Mouse (Mus musculus): Measurements from ENCODE around the gene Ecd.
A peak's percentile ranks its signal among the peaks of the same experiment; 100 is the strongest.

The Ecd gene

GRCm38 (mm10) chr14:20347991-20348541, at the start of gene Ecd, which contains the start of gene Fam149b:
Gene Ecd (minus strand): TSS chr14:20348121.
Gene Fam149b (plus strand): TSS chr14:20348162.
- peak; percentile 95 to 96 for DNase-seq

- DNase-seq = no peak
These were observed 49.3 kb upstream of the Ecd start for GRCm38 (mm10) chr14:20397220-20397619.

GRCm38 (mm10) chr14:20393205-20393913, 45.4 kb upstream of the Ecd start, which contains the start of gene Mrps16:
Gene Mrps16 (minus strand): TSS chr14:20393634.
- DNase-seq = peak; percentile 95 to 99

DNA sequence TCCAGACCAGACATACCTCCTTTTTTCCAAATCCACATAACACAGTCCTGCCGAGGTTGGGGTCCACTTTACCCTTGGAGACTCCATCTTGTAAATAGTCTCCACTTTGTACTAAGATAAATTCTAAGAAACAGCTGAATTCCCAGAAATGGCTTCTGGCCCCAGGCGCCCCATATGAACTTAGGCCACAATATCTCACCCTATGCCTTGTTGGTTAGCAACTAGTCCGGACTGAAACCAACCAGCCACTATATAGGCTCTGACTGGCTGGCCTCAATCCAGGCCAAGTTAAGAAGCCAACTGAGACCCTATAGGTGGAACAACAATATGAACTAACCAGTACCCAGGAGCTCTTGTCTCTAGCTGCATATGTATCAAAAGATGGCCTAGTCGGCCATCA, 44.4 kb upstream of the Ecd start:
- no peak for DNase-seq

GRCm38 (mm10) chr14:20389446-20390079, 41.6 kb upstream of the Ecd start:
- no peak for DNase-seq

DNA sequence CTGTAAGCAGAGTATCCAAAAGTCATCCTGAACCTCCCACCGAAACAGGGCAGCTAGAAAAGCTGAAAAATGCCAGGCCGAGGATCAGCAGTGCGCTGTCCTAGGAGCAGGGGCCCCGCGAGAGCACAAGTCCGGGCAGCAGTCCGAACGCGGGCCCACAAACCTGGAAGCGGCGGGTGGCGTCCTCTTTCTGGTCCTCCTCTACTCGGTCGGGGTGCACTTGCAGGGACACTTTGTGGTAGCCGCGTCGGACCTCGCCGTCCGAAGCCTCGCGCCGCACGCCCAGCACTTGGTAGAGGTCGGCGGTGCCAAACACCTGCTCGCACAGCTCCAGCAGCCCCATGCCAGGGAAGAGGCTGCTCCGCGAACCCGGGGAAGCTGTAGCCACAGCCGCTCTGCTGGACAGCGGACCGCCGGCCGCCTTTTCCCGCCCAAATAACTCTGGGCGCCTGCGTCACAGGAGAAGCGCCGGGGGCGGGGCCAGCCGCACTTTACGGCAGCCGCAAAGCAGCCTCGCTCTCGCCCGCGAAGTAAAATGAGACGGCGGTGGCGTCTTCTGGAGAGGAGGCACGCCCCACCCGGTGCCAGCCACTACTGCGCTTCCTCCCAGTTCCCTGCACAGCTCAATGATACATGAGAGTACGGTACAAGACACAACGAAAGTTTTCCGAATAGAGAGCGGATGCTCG, 40.7 kb upstream of the Ecd start, which contains the start of gene Dnajc9:
Dnajc9 (minus strand) TSS at position 470 of the 689 bp plus-strand sequence.
- DNase-seq = peak; percentile 97

- DNase-seq = no peak
These were observed 32.0 kb upstream of the Ecd start for GRCm38 (mm10) chr14:20379753-20380430.

DNA sequence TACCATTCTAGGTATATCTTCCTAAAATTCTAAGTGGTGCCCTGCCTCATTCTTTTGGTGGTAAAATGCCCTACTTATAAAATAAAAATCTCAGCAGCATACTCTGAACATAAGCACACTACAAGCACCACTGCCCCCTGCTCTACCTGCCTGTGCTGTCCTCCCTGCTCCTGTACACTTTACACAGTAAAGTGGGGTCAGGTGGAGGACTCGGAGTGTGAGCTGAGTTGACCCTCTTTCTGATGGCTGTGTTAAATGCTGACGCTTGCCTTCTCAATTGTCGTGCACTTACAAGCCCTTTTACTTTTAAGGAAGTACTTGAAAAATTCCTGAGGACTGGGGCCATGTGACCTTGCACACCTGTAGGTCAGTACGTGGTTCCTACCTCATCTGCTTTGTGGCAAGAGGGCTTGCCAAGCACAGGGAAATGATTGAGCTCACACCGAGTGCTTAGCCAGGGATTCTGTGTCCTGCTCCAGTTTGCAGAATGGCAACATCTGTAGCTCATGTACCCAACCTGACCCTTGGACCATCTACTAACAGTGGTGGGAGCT, 31.2 kb upstream of the Ecd start:
- no peak for DNase-seq

DNA sequence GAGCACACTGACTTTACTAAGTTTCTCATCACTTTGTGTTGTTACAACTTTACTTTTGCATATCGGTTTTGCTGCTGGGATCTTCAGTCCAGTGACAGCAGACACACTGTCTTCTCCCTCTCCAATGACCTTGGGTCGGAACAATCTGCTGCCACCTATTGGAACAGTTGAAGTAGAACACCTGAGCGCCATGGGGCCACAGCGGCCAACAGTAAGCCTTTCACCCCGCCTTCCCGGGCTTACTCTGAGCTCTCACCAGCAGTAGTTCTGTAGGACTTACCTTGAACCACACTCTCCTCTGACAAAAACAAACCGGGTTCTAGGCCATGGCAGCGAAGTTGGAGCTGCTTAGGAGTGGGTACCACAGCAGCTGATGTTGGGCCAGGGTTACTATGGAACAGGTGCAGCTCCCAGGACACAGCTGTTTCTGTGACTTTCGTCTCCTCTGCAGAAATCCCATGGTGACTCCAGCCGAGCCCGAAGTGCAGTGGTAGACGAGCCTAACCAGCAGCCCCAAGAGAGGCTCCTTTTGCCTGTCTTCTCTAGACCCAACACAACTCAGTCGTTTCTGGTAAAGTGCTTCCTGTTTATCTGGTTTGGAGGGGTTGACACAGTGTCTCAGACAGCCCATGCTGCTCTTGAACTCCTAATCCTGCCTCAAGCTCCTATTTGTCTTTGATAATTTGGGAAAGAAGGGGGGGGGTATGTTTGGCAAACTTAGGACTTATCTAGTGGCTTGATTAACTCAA, 30.6 kb upstream of the Ecd start:
- peak; percentile 61 to 74 for DNase-seq

- DNase-seq = no peak
These were observed 29.2 kb upstream of the Ecd start for GRCm38 (mm10) chr14:20377112-20377521.

DNA sequence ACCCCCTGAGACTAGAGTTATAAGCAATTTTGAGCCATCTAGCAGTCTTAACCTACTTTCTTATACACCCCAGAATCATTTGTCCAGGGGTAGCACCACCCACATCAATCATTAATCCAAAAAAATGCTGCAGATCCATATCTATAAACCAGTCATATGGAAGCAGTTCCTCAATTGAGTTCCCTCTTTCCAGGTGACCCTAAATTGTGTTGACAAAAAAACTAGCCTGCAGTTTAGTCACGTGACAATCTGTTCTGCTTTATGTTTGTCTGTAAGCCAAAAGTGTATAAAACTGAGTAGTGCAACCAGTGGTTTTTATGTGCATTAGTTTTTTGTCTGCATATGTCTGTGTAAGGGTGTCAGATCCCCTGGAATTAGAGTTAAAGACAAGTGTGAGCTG, 23.9 kb upstream of the Ecd start:
- DNase-seq = no peak

- no peak for DNase-seq
These were observed 22.9 kb upstream of the Ecd start for GRCm38 (mm10) chr14:20370798-20371197.

DNA sequence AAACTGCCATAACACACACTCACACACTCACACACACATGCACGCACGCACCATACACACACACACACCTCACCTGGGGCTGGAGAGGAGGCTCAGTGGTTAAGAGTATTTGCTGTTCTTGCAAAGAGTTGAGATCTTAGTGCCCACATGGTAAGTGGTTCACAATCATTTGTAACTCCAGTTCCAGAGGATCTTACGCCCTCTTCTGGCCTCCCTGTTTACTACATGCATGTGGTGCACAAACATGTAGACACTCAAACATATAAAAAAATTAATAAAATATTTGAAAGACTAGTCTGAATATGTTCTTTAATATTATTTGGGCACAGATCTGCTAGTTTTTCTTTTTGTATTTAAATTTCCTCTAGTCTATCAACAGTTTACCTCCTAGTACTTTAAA, 20.4 kb upstream of the Ecd start:
- DNase-seq = no peak

DNA sequence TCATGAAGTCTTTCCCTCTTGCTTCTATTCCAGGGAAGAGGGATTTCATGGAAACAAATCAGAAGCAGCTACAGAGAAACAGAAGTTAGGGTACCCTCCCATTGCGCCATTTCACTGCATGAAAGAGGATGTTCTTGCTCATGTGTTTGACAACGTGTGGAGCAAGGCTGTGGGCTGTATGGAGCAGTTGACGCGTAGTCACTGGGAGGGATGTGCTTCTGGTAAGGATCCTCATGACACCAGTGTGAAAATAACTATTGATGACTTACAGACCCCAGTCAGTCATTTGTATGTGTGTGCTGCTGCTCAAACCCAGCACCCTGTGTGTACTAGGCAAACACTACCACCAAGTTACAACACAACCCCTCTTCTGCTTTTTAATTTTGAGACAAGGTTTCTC, 15.3 kb upstream of the Ecd start:
- no peak for DNase-seq

GRCm38 (mm10) chr14:20347441-20347990, 405 bp downstream of the Ecd start:
- no peak for DNase-seq

- DNase-seq = no peak
These were observed 2.0 kb downstream of the Ecd start for GRCm38 (mm10) chr14:20345885-20346284.

- DNase-seq = no peak
These were observed 7.1 kb downstream of the Ecd start for GRCm38 (mm10) chr14:20340866-20341265.

GRCm38 (mm10) chr14:20340149-20340548, 7.8 kb downstream of the Ecd start:
- peak; percentile 32 to 54 for DNase-seq

- no peak for DNase-seq
These were observed 8.5 kb downstream of the Ecd start for GRCm38 (mm10) chr14:20339415-20339814.

DNA sequence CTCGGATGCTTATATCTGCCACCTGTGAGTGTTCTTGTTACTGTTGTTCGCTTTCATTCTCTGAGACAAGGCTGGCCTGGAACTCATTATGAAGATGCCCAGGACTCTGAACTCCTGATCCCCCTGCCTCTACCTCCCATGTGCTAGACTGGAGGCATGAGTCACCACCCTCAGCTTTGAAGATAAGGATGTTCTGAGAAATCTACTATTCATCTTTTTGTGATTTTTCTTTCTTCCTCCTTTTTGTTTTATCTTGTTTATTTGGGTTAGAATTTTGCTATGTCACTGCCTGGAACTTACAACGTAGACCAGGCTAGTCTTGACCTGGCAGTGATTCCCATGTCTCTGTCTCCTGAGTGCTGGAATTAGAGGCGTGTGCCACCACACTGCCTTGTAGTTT, 16.6 kb downstream of the Ecd start:
- DNase-seq = no peak

DNA sequence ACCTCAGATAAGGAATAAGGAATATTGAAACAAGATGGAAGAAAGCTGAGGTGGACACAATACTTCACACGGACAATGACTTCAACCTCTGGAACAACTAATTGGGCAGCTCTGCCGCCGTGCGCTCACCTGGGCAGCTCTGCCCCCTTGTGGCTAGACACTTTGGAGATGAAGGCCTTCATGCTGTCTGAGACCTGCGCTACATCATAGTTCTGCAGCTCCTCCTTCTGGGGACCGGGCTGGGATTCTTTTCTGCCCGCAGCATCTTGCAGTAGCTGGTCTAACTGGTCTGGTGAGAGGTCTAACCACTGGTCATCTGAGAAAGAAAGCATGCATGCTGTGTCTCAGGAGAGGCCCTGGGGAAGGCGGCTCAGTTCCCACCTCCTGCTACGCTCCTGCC, 19.4 kb downstream of the Ecd start:
- DNase-seq = peak; percentile 44 to 46
